ENCODE assay signal across 7 mouse cellular contexts in genomic region chr7:3291197-3291596, GRCm38 (mm10). TPM values are rescaled to one million over a fixed set of nuclear protein-coding genes. Genes with fewer than 3 reads are reported as not detected.
DNase-seq lines count a peak whose midpoint lies in the region; ATAC-seq and TF ChIP-seq lines count a peak whose summit lies in the region.

No protein-coding gene starts in this region.

- H3K4me2 ChIP-seq in heart, embryonic 11.5 days: peak overlapping the region; percentile 83
- peak overlapping the region; percentile 52; the same call in 1 of the 2 replicates for H3K4me2 ChIP-seq in limb, embryonic 11.5 days (ENCODE audit: low read depth, severe bottlenecking)
- H3K4me2 ChIP-seq in midbrain, embryonic 14.5 days (ENCODE audit: low read length): peak overlapping the region; percentile 82

- peaks cover 25% of the 10 kb centered on the region for H3K36me3 ChIP-seq in C2C12 (ENCODE audit: control insufficient read depth, insufficient read depth)
- peaks cover 6% of the 10 kb centered on the region for H3K36me3 ChIP-seq in heart, embryonic 11.5 days (ENCODE audit: control insufficient read depth, insufficient read depth, low read length)
- H3K36me3 ChIP-seq in limb, embryonic 11.5 days (ENCODE audit: control insufficient read depth, insufficient read depth, low read length): no peaks in the 10 kb centered on the region
- H3K36me3 ChIP-seq in midbrain, embryonic 14.5 days (ENCODE audit: control insufficient read depth, insufficient read depth, low read length): peaks cover 21% of the 10 kb centered on the region; the same call in 1 of the 2 replicates

- H3K27me3 ChIP-seq in C2C12 (ENCODE audit: control insufficient read depth, insufficient read depth, insufficient read length): no peaks in the 10 kb centered on the region
- H3K27me3 ChIP-seq in heart, embryonic 11.5 days (ENCODE audit: control insufficient read depth, insufficient read depth, low read length): no peaks in the 10 kb centered on the region
- H3K27me3 ChIP-seq in limb, embryonic 11.5 days (ENCODE audit: control insufficient read depth, insufficient read depth, low read length): no peaks in the 10 kb centered on the region
- H3K27me3 ChIP-seq in midbrain, embryonic 14.5 days (ENCODE audit: control insufficient read depth, insufficient read depth, low read length): no peaks in the 10 kb centered on the region

- H3K79me3 ChIP-seq in C2C12 (ENCODE audit: low read depth): peaks cover 45% of the 10 kb centered on the region

- 12% methylated on average over 6 of the region's 6 CpGs for WGBS in heart, embryonic 11.5 days (ENCODE audit: insufficient replicate concordance)
- 30% methylated on average over 6 of the region's 6 CpGs for WGBS in limb, embryonic 11.5 days
- WGBS in midbrain, embryonic 14.5 days: 69% methylated on average over 6 of the region's 6 CpGs

- peak; percentile 91 for DNase-seq in R1 (ENCODE audit: low read depth, low spot score)
- no peak for DNase-seq in limb, embryonic 11.5 days (ENCODE audit: low spot score)
- no peak for DNase-seq in midbrain, embryonic 14.5 days
- no peak for DNase-seq in right cerebral cortex, postnatal 4 days
- no peak for DNase-seq in ovary, postnatal 36 days (ENCODE audit: low spot score)

- peak overlapping the region; percentile 51 for H3K4me3 ChIP-seq in C2C12 (ENCODE audit: insufficient read depth, poor library complexity, severe bottlenecking)
- peak overlapping the region; percentile 62 for H3K4me3 ChIP-seq in heart, embryonic 11.5 days (ENCODE audit: low read depth, low read length)
- H3K4me3 ChIP-seq in limb, embryonic 11.5 days (ENCODE audit: low read depth, low read length): peak overlapping the region; percentile 36
- peak overlapping the region; percentile 54 for H3K4me3 ChIP-seq in midbrain, embryonic 14.5 days (replicated peaks; ENCODE audit: low read depth, low read length)

- peak; percentile 12; the same call in 1 of the 2 replicates for ATAC-seq in heart, embryonic 11.5 days (replicated peaks; ENCODE audit: insufficient number of reproducible peaks, low FRiP score, low TSS enrichment)
- ATAC-seq in limb, embryonic 11.5 days (ENCODE audit: insufficient number of reproducible peaks, low FRiP score, low TSS enrichment, low read depth): 0 out of 2 replicates have a peak, but pooled peaks have one; percentile 9
- no peak for ATAC-seq in midbrain, embryonic 14.5 days (ENCODE audit: low FRiP score, low TSS enrichment)

- peak overlapping the region; percentile 96 for H3K27ac ChIP-seq in heart, embryonic 11.5 days (ENCODE audit: low read depth, low read length)
- no peak overlapping the region for H3K27ac ChIP-seq in limb, embryonic 11.5 days (replicated peaks; ENCODE audit: low read depth, low read length)
- H3K27ac ChIP-seq in midbrain, embryonic 14.5 days (replicated peaks; ENCODE audit: low read depth, low read length): no peak overlapping the region

- no peak for TF ChIP-seq CTCF in C2C12 (IDR thresholded peaks at IDR 0.05; ENCODE audit: control insufficient read depth, insufficient read depth, insufficient read length)

- no peaks in the 10 kb centered on the region for H3K9me3 ChIP-seq in heart, embryonic 11.5 days (replicated peaks; ENCODE audit: control insufficient read depth, low read length)
- H3K9me3 ChIP-seq in limb, embryonic 11.5 days (ENCODE audit: control insufficient read depth, low read length): no peaks in the 10 kb centered on the region; the same call in 1 of the 2 replicates
- H3K9me3 ChIP-seq in midbrain, embryonic 14.5 days (ENCODE audit: control insufficient read depth, low read length): no peaks in the 10 kb centered on the region

- peak overlapping the region; percentile 76 for H3ac ChIP-seq in C2C12 (ENCODE audit: control insufficient read depth, insufficient read length, low read depth)

- H3K4me1 ChIP-seq in heart, embryonic 11.5 days (ENCODE audit: control insufficient read depth, insufficient read depth, low read length): peaks cover 22% of the 10 kb centered on the region; the same call in 1 of the 2 replicates
- H3K4me1 ChIP-seq in limb, embryonic 11.5 days (ENCODE audit: control insufficient read depth, insufficient read depth, low read length): peaks cover 4% of the 10 kb centered on the region; the same call in 1 of the 2 replicates
- H3K4me1 ChIP-seq in midbrain, embryonic 14.5 days (ENCODE audit: control insufficient read depth, insufficient read depth, low read length): peaks cover 12% of the 10 kb centered on the region; the same call in 1 of the 2 replicates

- peak overlapping the region; percentile 84 for H3K9ac ChIP-seq in heart, embryonic 11.5 days (ENCODE audit: low read depth, low read length)
- H3K9ac ChIP-seq in limb, embryonic 11.5 days (ENCODE audit: low read length): peak overlapping the region; percentile 30; the same call in 1 of the 2 replicates
- H3K9ac ChIP-seq in midbrain, embryonic 14.5 days (replicated peaks; ENCODE audit: low read length): no peak overlapping the region

- peaks cover 55% of the 10 kb centered on the region for H3K79me2 ChIP-seq in C2C12 (ENCODE audit: control insufficient read depth, insufficient read depth)

TF ChIP-seq in C2C12, 6 proteins besides CTCF, POLR2A, EP300 and RAD21:
- TF ChIP-seq CEBPB (IDR thresholded peaks at IDR 0.05; ENCODE audit: low read depth) (no peak), MYOG (IDR thresholded peaks at IDR 0.05; ENCODE audit: control insufficient read depth, extremely low read depth, insufficient read length) (no peak), USF1 (IDR thresholded peaks at IDR 0.05; ENCODE audit: low read depth) (no peak), MAX (IDR thresholded peaks at IDR 0.05) (peak; percentile 90)

RNA-seq across cellular contexts. Expression of gene Prkcg, which starts 2.2 kb away (rescaled TPM):
- polyA plus RNA-seq in C2C12 (2012; fragmentation: generic; extraction: Trizol): 0.40 TPM
- polyA plus RNA-seq in heart, embryonic 11.5 days (2014; fragmentation: Nextera tagmentation; extraction: Ambion mirVana): 0.10 and 0.14 TPM in 2 replicates
- 0.07 and 0.12 TPM in 2 replicates for polyA plus RNA-seq in limb, embryonic 11.5 days (2014; fragmentation: Nextera tagmentation; extraction: Ambion mirVana)
- 1.3 and 1.6 TPM in 2 replicates for polyA plus RNA-seq in midbrain, embryonic 14.5 days (2014; fragmentation: Nextera tagmentation; extraction: Ambion mirVana)

RNA-seq across cellular contexts. Expression of gene Myadm, which starts 2.3 kb away (rescaled TPM):
- polyA plus RNA-seq in C2C12 (2012; fragmentation: generic; extraction: Trizol): 157 TPM
- 221 and 235 TPM in 2 replicates for polyA plus RNA-seq in heart, embryonic 11.5 days (2014; fragmentation: Nextera tagmentation; extraction: Ambion mirVana)
- 37.7 and 40.2 TPM in 2 replicates for polyA plus RNA-seq in limb, embryonic 11.5 days (2014; fragmentation: Nextera tagmentation; extraction: Ambion mirVana)
- polyA plus RNA-seq in midbrain, embryonic 14.5 days (2014; fragmentation: Nextera tagmentation; extraction: Ambion mirVana): 23.0 and 30.1 TPM in 2 replicates

RNA-seq across cellular contexts. Expression of gene Cacng7, which starts 41.6 kb away (rescaled TPM):
- 1.1 TPM for polyA plus RNA-seq in C2C12 (2012; fragmentation: generic; extraction: Trizol)
- 0.24 and 0.27 TPM in 2 replicates for polyA plus RNA-seq in heart, embryonic 11.5 days (2014; fragmentation: Nextera tagmentation; extraction: Ambion mirVana)
- polyA plus RNA-seq in limb, embryonic 11.5 days (2014; fragmentation: Nextera tagmentation; extraction: Ambion mirVana): 2.0 and 2.6 TPM in 2 replicates
- polyA plus RNA-seq in midbrain, embryonic 14.5 days (2014; fragmentation: Nextera tagmentation; extraction: Ambion mirVana): 5.0 and 5.9 TPM in 2 replicates

RNA-seq across cellular contexts. Expression of gene Nlrp12, which starts 41.7 kb away (rescaled TPM):
- 0.01 TPM for polyA plus RNA-seq in C2C12 (2012; fragmentation: generic; extraction: Trizol)
- polyA plus RNA-seq in heart, embryonic 11.5 days (2014; fragmentation: Nextera tagmentation; extraction: Ambion mirVana): not detected in 2 replicates
- polyA plus RNA-seq in limb, embryonic 11.5 days (2014; fragmentation: Nextera tagmentation; extraction: Ambion mirVana): not detected in 2 replicates
- not detected in 2 replicates for polyA plus RNA-seq in midbrain, embryonic 14.5 days (2014; fragmentation: Nextera tagmentation; extraction: Ambion mirVana)
